Mouse (Mus musculus): ENCODE results near the gene Gm7544. TPM values are rescaled to one million over a fixed set of nuclear protein-coding genes. Genes with fewer than 3 reads are reported as not detected.
"Not testable (repeated sequence)": the region's sequence is repeated elsewhere in the genome, so short reads cannot be mapped to it uniquely, and the experiment has no call there.

The Gm7544 gene
- polyA plus RNA-seq (2014; fragmentation: Nextera tagmentation; extraction: Ambion mirVana), result not detected in 2 replicates

GRCm38 (mm10) chr1:82955913-82956312, at the start of gene Gm7544:
Gene Gm7544 (minus strand): TSS chr1:82956013.
- not testable (repeated sequence) for H3K27ac ChIP-seq (ENCODE audit: low read depth, low read length); H3K4me1 ChIP-seq (ENCODE audit: control insufficient read depth, insufficient read depth, low read length); ATAC-seq (replicated peaks; ENCODE audit: insufficient number of reproducible peaks, low FRiP score, low TSS enrichment); H3K36me3 ChIP-seq (ENCODE audit: control insufficient read depth, insufficient read depth, low read length); H3K9me3 ChIP-seq (replicated peaks; ENCODE audit: control insufficient read depth, low read length); H3K4me2 ChIP-seq; H3K27me3 ChIP-seq (ENCODE audit: control insufficient read depth, insufficient read depth, low read length); H3K4me3 ChIP-seq (ENCODE audit: low read depth, low read length); H3K9ac ChIP-seq (ENCODE audit: low read depth, low read length)

- not testable (repeated sequence) for H3K4me3 ChIP-seq (ENCODE audit: low read depth, low read length); H3K9ac ChIP-seq (ENCODE audit: low read depth, low read length); H3K4me1 ChIP-seq (ENCODE audit: control insufficient read depth, insufficient read depth, low read length); ATAC-seq (replicated peaks; ENCODE audit: insufficient number of reproducible peaks, low FRiP score, low TSS enrichment); H3K9me3 ChIP-seq (replicated peaks; ENCODE audit: control insufficient read depth, low read length); H3K27ac ChIP-seq (ENCODE audit: low read depth, low read length); H3K27me3 ChIP-seq (ENCODE audit: control insufficient read depth, insufficient read depth, low read length); H3K36me3 ChIP-seq (ENCODE audit: control insufficient read depth, insufficient read depth, low read length); H3K4me2 ChIP-seq
- WGBS (ENCODE audit: insufficient replicate concordance), result 87% methylated on average over 8 of the region's 9 CpGs
These were observed 44.5 kb upstream of the Gm7544 start, which contains the start of gene Gm47959 for GRCm38 (mm10) chr1:83000306-83000705. Gene Gm47959 (plus strand): TSS chr1:83000548.

- no peak for ATAC-seq (replicated peaks; ENCODE audit: insufficient number of reproducible peaks, low FRiP score, low TSS enrichment)
- no peak overlapping the region for H3K4me3 ChIP-seq (ENCODE audit: low read depth, low read length)
These were observed 38.1 kb upstream of the Gm7544 start for GRCm38 (mm10) chr1:82993947-82994346.

GRCm38 (mm10) chr1:82992093-82992492, 36.3 kb upstream of the Gm7544 start:
- H3K36me3 ChIP-seq (ENCODE audit: control insufficient read depth, insufficient read depth, low read length), result no peaks in the 10 kb centered on the region
- no peaks in the 10 kb centered on the region for H3K4me1 ChIP-seq (ENCODE audit: control insufficient read depth, insufficient read depth, low read length)
- ATAC-seq (replicated peaks; ENCODE audit: insufficient number of reproducible peaks, low FRiP score, low TSS enrichment), result no peak
- no peaks in the 10 kb centered on the region for H3K9me3 ChIP-seq (replicated peaks; ENCODE audit: control insufficient read depth, low read length)
- WGBS (ENCODE audit: insufficient replicate concordance), result 86% methylated on average over 6 of the region's 6 CpGs
- H3K27me3 ChIP-seq (ENCODE audit: control insufficient read depth, insufficient read depth, low read length), result no peaks in the 10 kb centered on the region; the same call in 1 of the 2 replicates
- H3K9ac ChIP-seq (ENCODE audit: low read depth, low read length), result no peak overlapping the region
- H3K4me3 ChIP-seq (ENCODE audit: low read depth, low read length), result no peak overlapping the region
- H3K4me2 ChIP-seq, result no peak overlapping the region
- no peak overlapping the region for H3K27ac ChIP-seq (ENCODE audit: low read depth, low read length)

More at GRCm38 (mm10) chr1:82993947-82994346, 38.1 kb upstream of the Gm7544 start:
- H3K27ac ChIP-seq (ENCODE audit: low read depth, low read length), result no peak overlapping the region
- H3K9me3 ChIP-seq (replicated peaks; ENCODE audit: control insufficient read depth, low read length), result no peaks in the 10 kb centered on the region
- no peaks in the 10 kb centered on the region for H3K36me3 ChIP-seq (ENCODE audit: control insufficient read depth, insufficient read depth, low read length)
- no peak overlapping the region for H3K4me2 ChIP-seq
- H3K4me1 ChIP-seq (ENCODE audit: control insufficient read depth, insufficient read depth, low read length), result no peaks in the 10 kb centered on the region
- H3K27me3 ChIP-seq (ENCODE audit: control insufficient read depth, insufficient read depth, low read length), result no peaks in the 10 kb centered on the region; the same call in 1 of the 2 replicates
- no peak overlapping the region for H3K9ac ChIP-seq (ENCODE audit: low read depth, low read length)
- 74% methylated on average over 3 of the region's 3 CpGs for WGBS (ENCODE audit: insufficient replicate concordance)

GRCm38 (mm10) chr1:82991596-82991995, 35.8 kb upstream of the Gm7544 start:
- Histone ChIP-seq H3K9ac (ENCODE audit: low read depth, low read length) (no peak overlapping the region), H3K4me1 (ENCODE audit: control insufficient read depth, insufficient read depth, low read length) (no peaks in the 10 kb centered on the region), H3K27me3 (ENCODE audit: control insufficient read depth, insufficient read depth, low read length) (no peaks in the 10 kb centered on the region; the same call in 1 of the 2 replicates), H3K4me2 (no peak overlapping the region), H3K4me3 (ENCODE audit: low read depth, low read length) (no peak overlapping the region), H3K36me3 (ENCODE audit: control insufficient read depth, insufficient read depth, low read length) (no peaks in the 10 kb centered on the region), H3K27ac (ENCODE audit: low read depth, low read length) (no peak overlapping the region), H3K9me3 (replicated peaks; ENCODE audit: control insufficient read depth, low read length) (no peaks in the 10 kb centered on the region)
- no peak for ATAC-seq (replicated peaks; ENCODE audit: insufficient number of reproducible peaks, low FRiP score, low TSS enrichment)
- WGBS (ENCODE audit: insufficient replicate concordance), result 82% methylated on average over 3 of the region's 3 CpGs

GRCm38 (mm10) chr1:82991062-82991461, 35.2 kb upstream of the Gm7544 start:
- H3K9me3 ChIP-seq (replicated peaks; ENCODE audit: control insufficient read depth, low read length), result no peaks in the 10 kb centered on the region
- no peak overlapping the region for H3K4me2 ChIP-seq
- no peaks in the 10 kb centered on the region; the same call in 1 of the 2 replicates for H3K27me3 ChIP-seq (ENCODE audit: control insufficient read depth, insufficient read depth, low read length)
- no peak for ATAC-seq (replicated peaks; ENCODE audit: insufficient number of reproducible peaks, low FRiP score, low TSS enrichment)
- no peak overlapping the region for H3K4me3 ChIP-seq (ENCODE audit: low read depth, low read length)
- H3K36me3 ChIP-seq (ENCODE audit: control insufficient read depth, insufficient read depth, low read length), result no peaks in the 10 kb centered on the region
- H3K9ac ChIP-seq (ENCODE audit: low read depth, low read length), result no peak overlapping the region
- H3K27ac ChIP-seq (ENCODE audit: low read depth, low read length), result no peak overlapping the region
- no peaks in the 10 kb centered on the region for H3K4me1 ChIP-seq (ENCODE audit: control insufficient read depth, insufficient read depth, low read length)
- WGBS (ENCODE audit: insufficient replicate concordance), result 63% methylated on average over 4 of the region's 4 CpGs

GRCm38 (mm10) chr1:82987530-82988198, 31.9 kb upstream of the Gm7544 start:
- ATAC-seq (replicated peaks; ENCODE audit: insufficient number of reproducible peaks, low FRiP score, low TSS enrichment), result no peak
- 19% methylated on average over 4 of the region's 4 CpGs for WGBS (ENCODE audit: insufficient replicate concordance)

GRCm38 (mm10) chr1:82986738-82987137, 30.9 kb upstream of the Gm7544 start:
- H3K9me3 ChIP-seq (replicated peaks; ENCODE audit: control insufficient read depth, low read length), result peaks cover 3% of the 10 kb centered on the region; the same call in 1 of the 2 replicates
- WGBS (ENCODE audit: insufficient replicate concordance), result 80% methylated on average over 6 of the region's 6 CpGs
- H3K4me2 ChIP-seq, result no peak overlapping the region
- no peak overlapping the region for H3K27ac ChIP-seq (ENCODE audit: low read depth, low read length)
- no peaks in the 10 kb centered on the region; the same call in 1 of the 2 replicates for H3K27me3 ChIP-seq (ENCODE audit: control insufficient read depth, insufficient read depth, low read length)
- no peak for ATAC-seq (replicated peaks; ENCODE audit: insufficient number of reproducible peaks, low FRiP score, low TSS enrichment)
- H3K4me3 ChIP-seq (ENCODE audit: low read depth, low read length), result no peak overlapping the region
- H3K36me3 ChIP-seq (ENCODE audit: control insufficient read depth, insufficient read depth, low read length), result no peaks in the 10 kb centered on the region
- H3K4me1 ChIP-seq (ENCODE audit: control insufficient read depth, insufficient read depth, low read length), result no peaks in the 10 kb centered on the region
- no peak overlapping the region for H3K9ac ChIP-seq (ENCODE audit: low read depth, low read length)

More at GRCm38 (mm10) chr1:82987530-82988198, 31.9 kb upstream of the Gm7544 start:
- Histone ChIP-seq H3K4me3 (ENCODE audit: low read depth, low read length) (no peak overlapping the region), H3K27ac (ENCODE audit: low read depth, low read length) (no peak overlapping the region), H3K27me3 (ENCODE audit: control insufficient read depth, insufficient read depth, low read length) (no peaks in the 10 kb centered on the region; the same call in 1 of the 2 replicates), H3K4me2 (no peak overlapping the region), H3K9ac (ENCODE audit: low read depth, low read length) (no peak overlapping the region), H3K36me3 (ENCODE audit: control insufficient read depth, insufficient read depth, low read length) (no peaks in the 10 kb centered on the region), H3K4me1 (ENCODE audit: control insufficient read depth, insufficient read depth, low read length) (no peaks in the 10 kb centered on the region), H3K9me3 (replicated peaks; ENCODE audit: control insufficient read depth, low read length) (peaks cover 3% of the 10 kb centered on the region; the same call in 1 of the 2 replicates)

GRCm38 (mm10) chr1:82977840-82978239, 22.0 kb upstream of the Gm7544 start:
- Histone ChIP-seq H3K4me1 (ENCODE audit: control insufficient read depth, insufficient read depth, low read length) (peaks cover 12% of the 10 kb centered on the region), H3K9me3 (replicated peaks; ENCODE audit: control insufficient read depth, low read length) (no peaks in the 10 kb centered on the region), H3K4me2 (no peak overlapping the region), H3K9ac (ENCODE audit: low read depth, low read length) (no peak overlapping the region), H3K36me3 (ENCODE audit: control insufficient read depth, insufficient read depth, low read length) (no peaks in the 10 kb centered on the region), H3K27me3 (ENCODE audit: control insufficient read depth, insufficient read depth, low read length) (no peaks in the 10 kb centered on the region), H3K27ac (ENCODE audit: low read depth, low read length) (no peak overlapping the region), H3K4me3 (ENCODE audit: low read depth, low read length) (no peak overlapping the region)
- ATAC-seq (replicated peaks; ENCODE audit: insufficient number of reproducible peaks, low FRiP score, low TSS enrichment), result no peak

Data from heart, embryonic 11.5 days (tissue).